Mouse (Mus musculus) brain, embryonic 14.5 days (tissue): ENCODE data around the gene Onecut3.

ENCODE experiments used
- CTCF ChIP-seq: fragments of 200-500 bp; IDR thresholded peaks from 2 replicates; pipeline ENCODE4 v1.5.1; 2012; ENCODE audit warnings: inconsistent platforms, mild to moderate bottlenecking, moderate library complexity, borderline replicate concordance; ENCODE audit not compliant: insufficient read depth, insufficient read length; ENCODE audit errors: extremely low read depth
- POLR2A ChIP-seq: fragments of 200-500 bp; IDR thresholded peaks from 2 replicates; pipeline ENCODE4 v1.6.1; 2012; ENCODE audit warnings: mild to moderate bottlenecking, inconsistent platforms, borderline replicate concordance; ENCODE audit not compliant: poor library complexity, insufficient read depth, insufficient read length, severe bottlenecking; ENCODE audit errors: extremely low read depth

GRCm38 (mm10) chr10:80526172-80526571 is 31.5 kb downstream of the Onecut3 start:
- TF ChIP-seq CTCF (no peak), POLR2A (no peak)
